Mouse (Mus musculus): ENCODE data around the gene Gm4907.
"Not testable (repeated sequence)": the region's sequence is repeated elsewhere in the genome, so short reads cannot be mapped to it uniquely, and the experiment has no call there.

The Gm4907 gene

DNA sequence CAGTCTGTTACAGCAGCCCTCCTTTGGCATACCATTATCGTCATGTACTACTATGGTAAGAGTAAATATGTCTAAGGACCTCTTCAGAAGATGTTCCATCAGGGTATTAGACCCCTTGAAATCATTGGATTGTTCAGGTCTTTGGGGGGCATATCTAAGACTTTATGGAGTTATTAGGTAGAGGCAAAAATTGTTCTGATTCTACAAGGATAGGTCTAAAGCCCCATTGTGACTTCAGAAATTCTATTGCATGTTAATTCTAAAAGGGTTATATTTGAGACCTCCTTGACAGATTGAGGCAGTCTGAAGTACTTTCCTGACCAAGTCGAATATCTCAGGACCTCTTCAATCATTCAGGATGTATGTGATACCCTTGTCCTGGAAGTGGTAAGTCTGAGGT is at the start of gene Gm4907:
Gene Gm4907, plus strand, starts transcription at position 301 of the 400 bp plus-strand sequence.
- DNase-seq = not testable (repeated sequence)

DNA sequence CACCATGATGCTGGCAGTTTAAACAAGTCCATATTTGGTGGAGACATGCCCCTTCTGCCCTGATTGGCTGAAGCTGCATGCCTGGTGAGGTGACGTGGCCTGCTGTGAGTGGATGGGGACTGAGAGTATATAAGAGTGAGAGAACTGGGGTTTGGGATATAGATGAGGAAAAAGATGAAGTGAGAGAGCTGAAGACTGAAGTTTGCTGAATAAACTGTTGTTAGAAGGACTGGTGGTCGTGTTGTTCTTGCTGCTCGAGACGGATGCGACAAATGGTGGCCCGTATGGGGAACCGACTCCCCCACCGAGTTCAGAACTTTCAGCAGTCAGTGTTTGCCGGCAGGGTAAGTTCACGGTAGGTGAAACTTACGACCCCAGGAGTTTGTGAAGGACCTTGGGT is 48.6 kb upstream of the Gm4907 start:
- DNase-seq = not testable (repeated sequence)

- DNase-seq = no peak
Measured at GRCm38 (mm10) chrX:23840921-23841320, 41.4 kb upstream of the Gm4907 start.

- DNase-seq = no peak
Measured at GRCm38 (mm10) chrX:23954161-23954560, 71.8 kb downstream of the Gm4907 start.

Measured in cerebellum, adult 18-20 months (tissue).